Mouse (Mus musculus) c-Kit-negative CD71-positive TER-119-positive erythroid progenitor cells, embryonic 14.5 days (primary cell): Measurements from ENCODE around the gene Sf3a3.

Source experiments
- DNase-seq: peaks from one replicate; pipeline ENCODE4 v3.0.0-alpha.2; 2013; ENCODE audit warnings: low read depth, low spot score

Sf3a3 gene

GRCm38 (mm10) chr4:124781361-124781760 is 66.8 kb downstream of the Sf3a3 start:
- DNase-seq: no peak
